Mouse (Mus musculus) forebrain, embryonic 13.5 days (tissue): ENCODE results near the gene Aak1. TPM values are rescaled to one million over a fixed set of nuclear protein-coding genes. Genes with fewer than 3 reads are reported as not detected.
"Not testable (repeated sequence)": the region's sequence is repeated elsewhere in the genome, so short reads cannot be mapped to it uniquely, and the experiment has no call there.

ENCODE experiments used
- ATAC-seq: fragments of 200-750 bp; cut with Nextera tagmentation; 2 replicates; pipeline ENCODE4 v1.8.0; 2017
- H3K27ac ChIP-seq: fragments of 300-500 bp; sonication (generic); 2 replicates; pipeline ENCODE4 v1.5.1; 2015; ENCODE audit warnings: inconsistent platforms, mild to moderate bottlenecking, moderate library complexity
- H3K27me3 ChIP-seq: fragments of 300-500 bp; sonication (generic); 2 replicates; pipeline ENCODE4 v1.6.1; 2015; ENCODE audit warnings: mild to moderate bottlenecking, inconsistent platforms
- H3K36me3 ChIP-seq: fragments of 300-500 bp; sonication (generic); 2 replicates; pipeline ENCODE4 v1.6.1; 2015; ENCODE audit warnings: mild to moderate bottlenecking, inconsistent platforms; ENCODE audit not compliant: poor library complexity, severe bottlenecking
- H3K4me1 ChIP-seq: fragments of 300-500 bp; sonication (generic); 2 replicates; pipeline ENCODE4 v1.6.1; 2015; ENCODE audit warnings: inconsistent platforms
- H3K4me2 ChIP-seq: fragments of 300-500 bp; sonication (generic); 2 replicates; pipeline ENCODE4 v1.6.1; 2015; ENCODE audit warnings: inconsistent platforms, mild to moderate bottlenecking, moderate library complexity
- H3K4me3 ChIP-seq: fragments of 300-500 bp; sonication (generic); 2 replicates; pipeline ENCODE4 v1.5.1; 2015; ENCODE audit warnings: mild to moderate bottlenecking, inconsistent platforms
- H3K9ac ChIP-seq: fragments of 300-500 bp; sonication (generic); 2 replicates; pipeline ENCODE4 v1.6.1; 2015; ENCODE audit warnings: mild to moderate bottlenecking, inconsistent platforms
- H3K9me3 ChIP-seq: fragments of 300-500 bp; sonication (generic); replicated peaks from 2 replicates; pipeline ENCODE4 v1.6.1; 2016; ENCODE audit warnings: inconsistent platforms
- WGBS: fragments of 180-500 bp; shearing (Covaris S2); methylation state at CpG from one replicate; pipeline ENCODE4 v1.1.7; 2015; 5-methylcytosine and 5-hydroxymethylcytosine counted together
- polyA plus RNA-seq: library from polyadenylated mRNA; unstranded; fragments of >200 nt; fragmentation: Nextera tagmentation; extraction: Ambion mirVana; gene quantifications from 2 replicates; pipeline ENCODE4 v1.2.1, GENCODE M21; 2015

The Aak1 gene
- polyA plus RNA-seq, 1 experiment from 2014 or later: 24.3 TPM

- Histone ChIP-seq H3K9me3 (no peaks in the 10 kb centered on the region), H3K9ac (peak within 1 kb of the TSS; percentile 96), H3K27ac (peak within 1 kb of the TSS; percentile 70), H3K27me3 (no peaks in the 10 kb centered on the region), H3K4me1 (peaks cover 14% of the 10 kb centered on the region), H3K36me3 (peaks cover 8% of the 10 kb centered on the region), H3K4me3 (peak within 1 kb of the TSS; percentile 78), H3K4me2 (peak within 1 kb of the TSS; percentile 69)
- WGBS: 77% methylated on average over 6 of the region's 6 CpGs
- no peak for ATAC-seq
Observed at GRCm38 (mm10) chr6:87008887-87009286, 159.6 kb downstream of the Aak1 start, which contains the start of gene Nfu1. TSS of gene Nfu1 (plus strand) at chr6:87009236.

GRCm38 (mm10) chr6:87009692-87010328, 160.5 kb downstream of the Aak1 start:
- Histone ChIP-seq H3K36me3 (peaks cover 13% of the 10 kb centered on the region), H3K9ac (peak overlapping the region; percentile 96), H3K4me3 (peak overlapping the region; percentile 78), H3K4me2 (peak overlapping the region; percentile 69), H3K27me3 (no peaks in the 10 kb centered on the region), H3K27ac (peak overlapping the region; percentile 70), H3K9me3 (no peaks in the 10 kb centered on the region), H3K4me1 (peaks cover 14% of the 10 kb centered on the region)
- ATAC-seq: peak; percentile 99
- WGBS: under 1% methylated on average over 31 of the region's 36 CpGs

GRCm38 (mm10) chr6:87016916-87017315, 167.6 kb downstream of the Aak1 start:
- Histone ChIP-seq H3K27me3 (no peaks in the 10 kb centered on the region), H3K4me3 (no peak overlapping the region), H3K9ac (no peak overlapping the region), H3K27ac (no peak overlapping the region), H3K4me2 (no peak overlapping the region), H3K36me3 (peaks cover 63% of the 10 kb centered on the region), H3K9me3 (peaks cover 5% of the 10 kb centered on the region; the same call in 1 of the 2 replicates), H3K4me1 (no peaks in the 10 kb centered on the region)
- no peak for ATAC-seq
- WGBS: 61% methylated on average over 4 of the region's 4 CpGs

GRCm38 (mm10) chr6:87018874-87019273, 169.6 kb downstream of the Aak1 start:
- Histone ChIP-seq H3K4me1 (no peaks in the 10 kb centered on the region), H3K4me3 (no peak overlapping the region), H3K36me3 (peaks cover 67% of the 10 kb centered on the region), H3K27me3 (no peaks in the 10 kb centered on the region), H3K9ac (no peak overlapping the region), H3K27ac (no peak overlapping the region), H3K4me2 (no peak overlapping the region), H3K9me3 (peaks cover 5% of the 10 kb centered on the region; the same call in 1 of the 2 replicates)
- no peak for ATAC-seq
- WGBS: 90% methylated on average over 8 of the region's 8 CpGs

GRCm38 (mm10) chr6:87021791-87022190, 172.5 kb downstream of the Aak1 start:
- Histone ChIP-seq H3K4me3 (no peak overlapping the region), H3K4me2 (no peak overlapping the region), H3K9ac (no peak overlapping the region), H3K36me3 (peaks cover 76% of the 10 kb centered on the region), H3K27ac (no peak overlapping the region), H3K9me3 (peaks cover 5% of the 10 kb centered on the region; the same call in 1 of the 2 replicates), H3K27me3 (no peaks in the 10 kb centered on the region), H3K4me1 (no peaks in the 10 kb centered on the region)
- no peak for ATAC-seq
- WGBS: 96% methylated on average over 12 of the region's 12 CpGs

GRCm38 (mm10) chr6:87026980-87027379, 177.7 kb downstream of the Aak1 start:
- Histone ChIP-seq H3K4me2 (no peak overlapping the region), H3K27me3 (no peaks in the 10 kb centered on the region), H3K27ac (no peak overlapping the region), H3K4me1 (no peaks in the 10 kb centered on the region), H3K36me3 (peaks cover 65% of the 10 kb centered on the region), H3K9me3 (no peaks in the 10 kb centered on the region), H3K4me3 (no peak overlapping the region), H3K9ac (no peak overlapping the region)
- no peak for ATAC-seq
- WGBS: 88% methylated on average over 7 of the region's 7 CpGs

- no peaks in the 10 kb centered on the region for H3K9me3 ChIP-seq
- ATAC-seq: no peak
- H3K4me2 ChIP-seq: no peak overlapping the region
- peaks cover 53% of the 10 kb centered on the region for H3K36me3 ChIP-seq
- H3K4me3 ChIP-seq: no peak overlapping the region
- no peak overlapping the region for H3K9ac ChIP-seq
- H3K27ac ChIP-seq: no peak overlapping the region
- H3K27me3 ChIP-seq: no peaks in the 10 kb centered on the region
- no peaks in the 10 kb centered on the region for H3K4me1 ChIP-seq
Observed at GRCm38 (mm10) chr6:87028881-87029280, 179.6 kb downstream of the Aak1 start.

GRCm38 (mm10) chr6:87031310-87031709, 182.0 kb downstream of the Aak1 start:
- not testable (repeated sequence) for ATAC-seq, H3K9me3 ChIP-seq, H3K9ac ChIP-seq, H3K4me3 ChIP-seq, H3K4me2 ChIP-seq, H3K27ac ChIP-seq, H3K27me3 ChIP-seq, H3K4me1 ChIP-seq
- 84% methylated on average over 7 of the region's 7 CpGs for WGBS
- H3K36me3 ChIP-seq: peaks cover 33% of the 10 kb centered on the region

- H3K4me1 ChIP-seq: no peaks in the 10 kb centered on the region
- H3K4me2 ChIP-seq: no peak overlapping the region
- H3K4me3 ChIP-seq: no peak overlapping the region
- H3K9me3 ChIP-seq: peaks cover 4% of the 10 kb centered on the region; the same call in 1 of the 2 replicates
- no peaks in the 10 kb centered on the region for H3K27me3 ChIP-seq
- H3K36me3 ChIP-seq: peaks cover 26% of the 10 kb centered on the region
- ATAC-seq: no peak
- H3K9ac ChIP-seq: no peak overlapping the region
- H3K27ac ChIP-seq: no peak overlapping the region
- WGBS: 90% methylated on average over 3 of the region's 3 CpGs
Observed at GRCm38 (mm10) chr6:87032401-87032800, 183.1 kb downstream of the Aak1 start.

GRCm38 (mm10) chr6:87034395-87034794, 185.1 kb downstream of the Aak1 start:
- Histone ChIP-seq H3K4me2 (no peak overlapping the region), H3K27me3 (no peaks in the 10 kb centered on the region), H3K9ac (no peak overlapping the region), H3K4me3 (no peak overlapping the region), H3K4me1 (no peaks in the 10 kb centered on the region), H3K36me3 (peaks cover 9% of the 10 kb centered on the region; the same call in 1 of the 2 replicates), H3K9me3 (peaks cover 4% of the 10 kb centered on the region; the same call in 1 of the 2 replicates), H3K27ac (no peak overlapping the region)
- WGBS: 93% methylated on average over 3 of the region's 3 CpGs
- ATAC-seq: no peak

- no peaks in the 10 kb centered on the region for H3K36me3 ChIP-seq
- no peaks in the 10 kb centered on the region for H3K27me3 ChIP-seq
- H3K27ac ChIP-seq: no peak overlapping the region
- H3K4me2 ChIP-seq: no peak overlapping the region
- no peak for ATAC-seq
- 85% methylated on average over 10 of the region's 10 CpGs for WGBS
- H3K9ac ChIP-seq: no peak overlapping the region
- peaks cover 10% of the 10 kb centered on the region; the same call in 1 of the 2 replicates for H3K4me1 ChIP-seq
- H3K9me3 ChIP-seq: peaks cover 4% of the 10 kb centered on the region; the same call in 1 of the 2 replicates
- H3K4me3 ChIP-seq: no peak overlapping the region
Observed at GRCm38 (mm10) chr6:87037826-87038620, 188.7 kb downstream of the Aak1 start.

- Histone ChIP-seq H3K9me3 (peaks cover 4% of the 10 kb centered on the region; the same call in 1 of the 2 replicates), H3K27me3 (no peaks in the 10 kb centered on the region), H3K27ac (no peak overlapping the region), H3K4me2 (no peak overlapping the region), H3K4me1 (peaks cover 18% of the 10 kb centered on the region), H3K36me3 (no peaks in the 10 kb centered on the region), H3K4me3 (no peak overlapping the region), H3K9ac (no peak overlapping the region)
- no peak for ATAC-seq
- 87% methylated on average over 8 of the region's 8 CpGs for WGBS
Observed at GRCm38 (mm10) chr6:87039161-87039560, 189.8 kb downstream of the Aak1 start.
